Mouse (Mus musculus) gastrocnemius, adult 2 months (tissue): Measurements from ENCODE around the gene Slc15a5. TPM values are rescaled to one million over a fixed set of nuclear protein-coding genes. Genes with fewer than 3 reads are reported as not detected.

Experiments used
- DNase-seq: peaks from one replicate; pipeline ENCODE4 v3.0.0; 2022
- H3K27ac ChIP-seq: fragments of 200-600 bp; 2 replicates; pipeline ENCODE4 v1.8.1; 2022; ENCODE audit warnings: mild to moderate bottlenecking
- H3K4me3 ChIP-seq: fragments of 200-600 bp; 2 replicates; pipeline ENCODE4 v1.8.1; 2022; ENCODE audit warnings: mild to moderate bottlenecking, moderate library complexity
- CTCF ChIP-seq: fragments of 200-600 bp; IDR thresholded peaks from 2 replicates; pipeline ENCODE4 v1.8.1; 2022; ENCODE audit warnings: antibody characterized with exemption, mild to moderate bottlenecking, moderate library complexity
- intact Hi-C: fragments of 180-260 bp; cut with DNase I; formaldehyde crosslinking; loops from one replicate; pipeline ENCODE4 v1.15.1; 2025
- total RNA-seq, 2 experiments: library from RNA; stranded (reverse); gene quantifications; 2 replicates each; pipeline ENCODE4 v1.2.3; 2021

Gene Slc15a5
- total RNA-seq, 2 experiments from 2014 or later: 2.1 to 20.8 TPM

DNA sequence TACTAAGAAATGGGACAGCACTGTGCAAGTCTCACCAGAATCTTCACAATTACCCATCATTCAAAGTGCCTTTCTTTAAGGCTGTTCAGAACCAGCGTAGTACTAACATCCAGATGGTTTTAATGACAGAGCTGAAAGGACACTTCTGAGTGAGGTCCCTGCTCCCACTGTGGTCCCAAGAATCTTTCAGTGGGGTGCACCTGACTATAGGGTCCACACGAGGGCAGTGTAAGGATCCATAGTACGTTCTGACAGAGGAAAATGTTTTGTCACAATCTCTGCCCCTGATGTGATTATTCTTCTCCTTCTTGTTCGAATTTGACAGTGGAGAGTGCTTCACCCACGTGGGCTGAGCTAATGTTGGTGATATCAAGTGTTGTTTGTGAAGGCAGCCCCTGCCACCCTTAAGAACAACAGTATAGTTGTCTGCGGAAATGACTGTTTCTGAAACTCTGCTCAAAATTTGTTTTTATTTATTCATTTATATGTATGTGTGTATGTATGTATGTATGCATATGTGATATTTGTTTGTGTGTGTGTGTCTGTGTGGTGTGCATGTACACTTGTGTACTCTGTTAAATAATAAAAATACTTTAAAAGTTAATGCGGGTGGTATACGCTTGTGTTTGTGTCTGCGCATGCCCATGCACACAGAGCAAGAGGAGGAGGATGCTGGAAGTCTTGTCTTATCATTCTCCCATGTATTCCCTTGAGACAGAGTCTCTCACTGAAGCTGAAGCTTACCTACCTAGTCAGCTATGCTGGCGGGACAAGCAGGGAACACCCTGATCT, 98.6 kb downstream of the Slc15a5 start:
- DNase-seq: no peak
- H3K27ac ChIP-seq: no peak overlapping the region
- no peak for TF ChIP-seq CTCF
- H3K4me3 ChIP-seq: no peak overlapping the region
- intact Hi-C loops: no loop called here

DNA sequence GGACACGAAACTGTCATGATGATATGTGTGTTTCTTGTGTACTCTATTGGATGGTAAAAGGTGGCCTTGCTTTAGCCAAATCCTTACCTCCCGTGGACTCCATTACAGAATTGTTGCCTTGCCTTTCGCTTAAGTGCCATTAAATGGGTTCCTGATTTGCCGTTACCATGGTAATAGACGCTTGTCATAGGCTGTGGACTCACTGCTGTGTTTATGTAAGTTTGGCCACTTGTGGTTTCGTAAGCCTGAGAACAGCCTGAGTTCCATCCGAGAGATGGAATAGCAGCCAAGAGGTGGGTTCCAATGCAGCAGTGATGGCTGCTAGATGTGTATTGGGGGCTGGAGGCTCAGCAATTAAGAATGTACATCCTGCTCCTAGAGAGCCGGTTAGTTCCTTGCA, 99.3 kb downstream of the Slc15a5 start:
- no peak for TF ChIP-seq CTCF
- intact Hi-C loops: no loop called here
- no peak for DNase-seq
- Histone ChIP-seq H3K4me3 (no peak overlapping the region), H3K27ac (no peak overlapping the region)

DNA sequence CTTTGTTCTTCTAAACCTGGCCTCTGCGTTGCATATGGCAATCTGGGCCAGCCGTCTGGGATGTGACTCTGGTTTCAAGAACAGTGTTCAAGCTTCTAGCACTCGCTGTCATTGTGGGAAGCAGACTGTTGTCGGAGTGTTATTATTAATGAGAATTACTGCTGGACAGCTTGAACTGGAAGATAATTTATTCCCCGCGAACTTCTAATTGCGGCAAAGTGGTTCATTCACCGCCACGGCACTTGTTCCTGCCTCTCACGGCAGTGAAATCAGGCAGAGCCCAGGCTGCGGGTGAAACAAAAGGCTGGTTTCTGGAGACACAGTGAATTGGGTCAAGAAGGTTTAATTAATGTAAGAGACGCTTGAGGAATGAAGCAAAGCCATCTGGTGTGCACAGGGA, 99.9 kb downstream of the Slc15a5 start:
- intact Hi-C loops: no loop called here
- DNase-seq: no peak
- Histone ChIP-seq H3K27ac (no peak overlapping the region), H3K4me3 (no peak overlapping the region)
- no peak for TF ChIP-seq CTCF

DNA sequence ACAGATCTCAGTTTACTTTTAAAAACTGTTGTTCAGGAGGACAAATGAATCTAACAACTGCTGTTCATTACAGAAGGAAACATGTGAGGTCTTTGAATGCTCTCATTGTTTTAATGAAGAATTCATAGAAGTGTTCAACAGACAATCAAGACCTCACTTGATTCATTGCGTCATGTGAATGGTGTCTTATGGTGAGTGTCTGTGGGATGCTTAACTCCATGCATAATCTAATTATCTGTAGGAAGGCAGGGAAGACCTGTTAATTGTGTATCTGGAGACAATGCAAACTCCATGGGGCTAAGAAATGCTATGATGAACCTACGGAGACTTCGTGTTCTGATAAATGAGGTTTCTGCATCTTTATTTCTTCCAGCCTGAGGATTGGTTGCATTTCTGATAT, 103.7 kb downstream of the Slc15a5 start:
- Histone ChIP-seq H3K27ac (no peak overlapping the region), H3K4me3 (no peak overlapping the region)
- DNase-seq: no peak
- no peak for TF ChIP-seq CTCF
- intact Hi-C loops: no loop called here

DNA sequence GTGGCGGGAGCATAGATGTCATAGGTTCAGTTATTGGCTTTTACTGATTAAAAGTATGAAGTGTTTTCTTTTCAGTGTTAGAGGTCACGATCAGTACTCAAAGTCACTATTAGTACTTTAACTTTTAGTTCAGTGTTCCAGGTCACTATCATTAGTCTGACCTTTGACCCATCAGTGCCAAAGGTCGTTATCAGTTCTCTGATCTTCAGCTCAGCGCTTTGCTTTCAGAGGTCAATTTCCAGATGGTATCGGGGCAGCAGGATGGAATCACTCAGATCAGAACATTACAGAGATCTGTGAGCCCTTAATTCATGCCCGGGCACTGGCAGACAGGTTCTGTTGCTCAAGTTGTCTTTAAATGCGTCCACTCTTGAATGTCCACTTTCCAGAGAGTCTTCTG, 116.0 kb downstream of the Slc15a5 start:
- no peak for DNase-seq
- no peak overlapping the region for H3K27ac ChIP-seq
- H3K4me3 ChIP-seq: no peak overlapping the region
- intact Hi-C loops: no loop called here
- TF ChIP-seq CTCF: no peak

DNA sequence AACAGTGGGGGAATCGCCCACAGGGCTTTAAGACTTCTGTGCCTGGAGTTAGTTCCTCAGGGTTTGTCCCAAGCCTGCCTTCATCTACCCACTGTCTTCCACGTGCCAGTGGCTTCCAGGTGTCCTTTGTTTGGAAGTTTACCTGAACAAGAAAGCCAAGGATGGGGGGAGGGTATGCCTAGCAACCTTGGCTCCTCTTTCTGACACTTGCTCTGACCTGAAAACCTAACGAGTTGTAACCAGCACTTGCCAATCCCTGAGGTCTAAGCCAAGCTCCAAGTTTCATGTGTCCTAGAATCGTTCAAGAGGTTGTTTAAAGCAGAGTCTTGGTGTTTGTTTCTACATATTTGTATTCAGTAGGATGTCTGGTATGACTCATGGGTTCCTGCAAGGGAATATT, 116.9 kb downstream of the Slc15a5 start:
- H3K4me3 ChIP-seq: no peak overlapping the region
- no peak for DNase-seq
- intact Hi-C loops: no loop called here

DNA sequence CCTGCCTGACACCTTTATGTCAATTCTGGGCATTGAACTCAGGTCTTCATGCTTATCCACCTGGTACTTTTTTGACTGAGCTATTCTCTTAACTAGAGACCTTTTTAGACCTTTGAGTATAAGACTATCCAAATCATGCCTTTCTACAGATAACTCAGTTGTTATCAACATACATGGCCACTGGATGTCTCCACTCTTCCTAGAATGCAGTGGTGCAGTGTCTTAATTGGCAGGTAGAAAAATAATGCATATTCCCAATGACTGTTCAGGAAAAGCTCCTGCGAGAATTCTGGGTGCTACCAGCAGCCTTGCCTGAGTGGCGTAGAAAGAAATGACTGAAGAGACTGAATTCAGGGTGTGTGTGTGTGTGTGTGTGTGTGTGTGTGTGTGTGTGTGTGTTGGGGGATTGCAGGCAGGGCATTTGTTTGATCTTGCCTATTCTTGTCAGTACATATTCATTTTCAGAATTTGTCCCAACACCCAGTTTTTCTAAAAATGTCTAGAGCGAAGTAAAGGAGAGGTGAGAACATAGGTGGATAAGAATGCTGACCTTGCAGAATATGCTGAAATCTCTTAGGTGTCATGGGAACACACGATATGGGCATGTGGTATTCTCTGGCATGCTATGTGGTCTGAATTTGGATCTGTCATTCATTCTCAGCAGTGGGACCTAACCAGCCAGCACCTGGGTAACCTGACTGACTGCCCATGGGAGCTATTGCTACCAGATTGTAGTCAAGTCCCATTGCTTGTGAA, 119.5 kb downstream of the Slc15a5 start:
- intact Hi-C loops: no loop called here
- TF ChIP-seq CTCF: no peak
- no peak overlapping the region for H3K4me3 ChIP-seq
- no peak for DNase-seq
- no peak overlapping the region for H3K27ac ChIP-seq

More for the DNA sequence above, 116.9 kb downstream of the Slc15a5 start:
- TF ChIP-seq CTCF: no peak
- H3K27ac ChIP-seq: no peak overlapping the region

DNA sequence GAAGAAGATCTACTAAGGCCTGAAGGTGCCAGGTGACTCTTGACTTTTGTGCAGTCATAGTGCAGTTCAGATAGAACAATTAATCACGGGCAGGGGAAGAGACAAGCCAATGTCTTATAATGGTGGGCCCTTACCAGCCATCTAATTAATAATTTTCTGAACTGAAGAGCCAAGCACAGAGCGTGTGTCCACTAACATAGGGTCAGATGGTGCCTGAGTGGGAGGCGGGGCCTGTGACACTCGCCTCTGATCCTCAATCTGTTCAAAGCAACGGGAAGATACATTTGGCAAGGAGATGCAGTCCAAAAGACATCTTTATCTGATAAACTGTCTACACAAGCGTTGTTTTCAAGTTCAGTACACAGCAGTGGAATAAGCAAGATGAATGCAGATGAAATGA, 122.1 kb downstream of the Slc15a5 start:
- intact Hi-C loops: no loop called here
- DNase-seq: no peak
- Histone ChIP-seq H3K4me3 (no peak overlapping the region), H3K27ac (no peak overlapping the region)
- TF ChIP-seq CTCF: no peak

DNA sequence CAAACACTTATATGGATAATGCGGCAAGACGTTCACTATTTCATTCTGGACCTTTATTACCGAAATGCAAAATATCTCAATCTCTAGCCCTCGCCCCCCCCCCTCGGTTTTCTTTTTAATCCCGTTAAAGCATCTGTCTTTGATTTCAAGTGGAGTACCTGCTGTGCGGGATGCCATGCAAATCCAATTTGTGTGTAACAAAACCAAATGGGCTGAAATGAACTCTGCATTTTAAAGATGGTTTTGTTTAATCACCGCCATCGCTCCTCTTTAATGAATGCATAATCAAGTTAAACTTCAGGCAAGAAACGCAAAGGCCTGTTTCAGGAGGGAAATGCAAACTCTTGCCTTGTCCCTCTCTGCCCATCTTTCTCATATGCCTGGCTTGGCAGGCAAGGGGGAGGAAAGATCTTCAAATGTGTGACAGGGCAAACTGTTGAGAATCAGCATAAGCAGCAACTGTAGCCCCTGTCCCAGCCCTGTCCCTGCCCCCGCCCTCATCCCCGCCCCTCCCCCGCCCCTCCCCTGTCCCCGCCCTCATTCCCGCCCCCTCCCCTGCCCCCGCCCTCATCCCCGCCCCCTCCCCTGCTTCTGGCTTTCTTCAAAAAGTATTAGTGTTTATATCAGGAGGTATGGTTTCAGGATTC, 122.8 kb downstream of the Slc15a5 start:
- H3K27ac ChIP-seq: no peak overlapping the region
- H3K4me3 ChIP-seq: no peak overlapping the region
- DNase-seq: no peak
- no peak for TF ChIP-seq CTCF
- intact Hi-C loops: no loop called here

DNA sequence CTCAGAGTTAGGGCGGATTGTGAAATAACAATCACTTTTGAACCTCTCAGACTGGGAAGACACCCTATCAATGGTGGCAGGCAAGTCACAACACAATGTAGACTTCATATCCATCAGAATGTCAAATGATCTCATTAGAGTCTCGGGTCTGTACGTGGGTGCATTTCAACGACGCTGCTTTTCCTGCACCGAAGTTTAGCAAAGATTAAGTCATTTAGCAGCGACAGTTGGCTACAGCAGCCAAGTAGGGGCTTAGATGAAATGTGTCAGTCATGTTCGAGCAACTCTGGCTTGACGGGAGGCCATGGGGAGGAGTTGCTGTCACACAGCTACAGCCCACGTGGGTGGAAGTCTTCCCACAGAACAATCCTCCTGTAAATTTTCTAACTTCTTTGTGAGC, 133.2 kb downstream of the Slc15a5 start:
- intact Hi-C loops: no loop called here
- H3K27ac ChIP-seq: no peak overlapping the region
- H3K4me3 ChIP-seq: no peak overlapping the region
- no peak for DNase-seq
- no peak for TF ChIP-seq CTCF

DNA sequence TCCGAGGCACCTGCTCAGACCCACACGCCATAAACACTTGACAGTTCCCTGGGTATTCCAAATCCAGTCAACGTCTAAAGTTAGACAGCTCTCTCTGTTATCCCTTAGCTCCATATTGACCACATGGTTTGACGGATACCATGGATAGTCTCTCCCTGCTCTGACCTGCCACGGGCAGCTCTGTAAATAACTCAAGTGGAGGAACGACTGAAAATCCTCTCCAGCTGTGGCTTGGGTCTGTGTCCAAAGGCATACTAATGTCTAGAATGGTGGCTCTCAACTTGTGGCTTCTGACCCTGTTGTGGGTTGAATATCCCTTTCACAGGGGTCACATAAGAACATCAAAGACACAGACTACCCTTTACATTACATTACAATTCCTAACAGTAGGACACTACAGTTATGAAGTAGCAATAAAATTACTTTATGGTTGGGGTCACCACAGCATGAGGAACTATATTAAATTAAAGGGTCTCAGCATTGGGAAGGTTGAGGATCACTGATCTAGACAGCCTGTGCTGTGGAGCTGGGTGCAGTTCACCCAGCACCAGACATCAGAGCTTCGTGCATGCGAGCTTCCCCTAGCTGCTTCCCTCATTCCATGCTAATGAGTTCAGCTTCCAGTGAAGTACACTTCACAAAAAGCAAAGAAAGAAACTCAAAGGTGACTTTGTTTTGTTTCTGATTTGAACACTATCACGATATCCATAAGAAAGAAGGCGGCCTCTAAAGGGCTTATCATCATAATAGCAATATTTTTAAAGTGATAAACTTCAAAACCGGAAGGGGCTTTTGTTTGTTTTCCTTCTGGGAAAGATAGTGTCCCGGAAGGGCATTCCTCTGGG, 139.1 kb downstream of the Slc15a5 start:
- Histone ChIP-seq H3K4me3 (no peak overlapping the region), H3K27ac (no peak overlapping the region)
- TF ChIP-seq CTCF: no peak
- no peak for DNase-seq
- intact Hi-C loops: no loop called here

DNA sequence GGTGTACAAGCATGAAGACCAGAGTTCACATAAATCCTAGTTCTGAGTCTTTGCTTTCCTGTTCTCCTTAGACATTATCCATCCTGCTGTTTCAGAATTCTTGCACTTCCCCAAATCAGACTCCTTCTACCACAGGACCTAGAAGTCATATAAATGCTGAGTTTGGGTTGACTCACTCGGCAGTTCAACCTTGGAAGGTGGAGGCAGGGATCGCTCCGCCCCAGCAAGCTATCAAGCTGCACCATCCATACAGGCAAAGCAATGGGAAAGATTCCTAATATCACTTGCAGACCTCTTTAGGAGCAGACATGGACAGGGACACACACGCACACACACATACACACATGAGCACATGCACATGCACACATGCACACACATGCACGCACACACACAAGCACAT, 142.2 kb downstream of the Slc15a5 start:
- H3K27ac ChIP-seq: no peak overlapping the region
- TF ChIP-seq CTCF: no peak
- intact Hi-C loops: no loop called here
- DNase-seq: no peak
- no peak overlapping the region for H3K4me3 ChIP-seq
